Mouse (Mus musculus) CH12F3 (cell line): ENCODE results near the gene Mrpl51.
"Not testable (repeated sequence)": the region's sequence is repeated elsewhere in the genome, so short reads cannot be mapped to it uniquely, and the experiment has no call there.

Source experiments
- in situ Hi-C: fragments of 300-500 bp; cut with MboI; formaldehyde crosslinking; loops from 2 replicates; pipeline ENCODE4 v1.14.3; 2020; ENCODE audit warnings: low sequenced_read_pairs

Mrpl51 gene

GRCm38 (mm10) chr6:125158944-125159492 lies 32.6 kb upstream of the Mrpl51 start:
- in situ Hi-C loops = loop anchor here (10.0 kb wide), 1 partner anchor 116 kb away; no protein-coding TSS in a partner anchor

- in situ Hi-C loops = loop anchor here (10.0 kb wide), 1 partner anchor 115 kb away; no protein-coding TSS in a partner anchor
Measured at GRCm38 (mm10) chr6:125159773-125160557, 31.6 kb upstream of the Mrpl51 start.

GRCm38 (mm10) chr6:125160558-125160853 lies 31.1 kb upstream of the Mrpl51 start:
- in situ Hi-C loops = no loop called here

- in situ Hi-C loops = no loop called here
Measured at GRCm38 (mm10) chr6:125160854-125161760, 30.5 kb upstream of the Mrpl51 start.

GRCm38 (mm10) chr6:125161971-125162370 lies 29.6 kb upstream of the Mrpl51 start:
- in situ Hi-C loops = not testable (repeated sequence)

GRCm38 (mm10) chr6:125162615-125163305 lies 28.8 kb upstream of the Mrpl51 start:
- in situ Hi-C loops = not testable (repeated sequence)

- in situ Hi-C loops = no loop called here
Measured at GRCm38 (mm10) chr6:125163801-125164657, 27.6 kb upstream of the Mrpl51 start.

- in situ Hi-C loops = no loop called here
Measured at GRCm38 (mm10) chr6:125164672-125165327, 26.8 kb upstream of the Mrpl51 start.

GRCm38 (mm10) chr6:125165328-125165891 lies 26.2 kb upstream of the Mrpl51 start:
- in situ Hi-C loops = no loop called here

- in situ Hi-C loops = no loop called here
Measured at GRCm38 (mm10) chr6:125166051-125166751, 25.4 kb upstream of the Mrpl51 start, which contains the start of gene Gapdh. TSS of gene Gapdh (minus strand) at chr6:125166467.

GRCm38 (mm10) chr6:125166861-125167650 lies 24.5 kb upstream of the Mrpl51 start:
- in situ Hi-C loops = no loop called here

GRCm38 (mm10) chr6:125168086-125168485 lies 23.5 kb upstream of the Mrpl51 start:
- in situ Hi-C loops = no loop called here

GRCm38 (mm10) chr6:125170194-125170593 lies 21.4 kb upstream of the Mrpl51 start:
- in situ Hi-C loops = no loop called here

GRCm38 (mm10) chr6:125172474-125172873 lies 19.1 kb upstream of the Mrpl51 start:
- in situ Hi-C loops = no loop called here

- in situ Hi-C loops = no loop called here
Measured at GRCm38 (mm10) chr6:125173256-125173655, 18.3 kb upstream of the Mrpl51 start.

- in situ Hi-C loops = no loop called here
Measured at GRCm38 (mm10) chr6:125175469-125175868, 16.1 kb upstream of the Mrpl51 start.

GRCm38 (mm10) chr6:125179601-125180000 lies 12.0 kb upstream of the Mrpl51 start:
- in situ Hi-C loops = no loop called here

- in situ Hi-C loops = no loop called here
Measured at GRCm38 (mm10) chr6:125182133-125182532, 9.5 kb upstream of the Mrpl51 start.
